Mouse (Mus musculus) forebrain, postnatal 0 days (tissue): Measurements from ENCODE around the gene Acvr2b. TPM values are rescaled to one million over a fixed set of nuclear protein-coding genes. Genes with fewer than 3 reads are reported as not detected.

Experiments
- ATAC-seq: fragments of 200-750 bp; cut with Nextera tagmentation; 2 replicates; pipeline ENCODE4 v1.8.0; 2017; ENCODE audit warnings: mild to moderate bottlenecking, moderate library complexity
- DNase-seq: peaks from one replicate; pipeline ENCODE4 v3.0.0-alpha.2; 2015
- H3K27ac ChIP-seq: fragments of 300-500 bp; sonication (generic); 2 replicates; pipeline ENCODE4 v1.5.1; 2014; ENCODE audit warnings: low read depth, mild to moderate bottlenecking, antibody characterized with exemption, low read length, moderate library complexity, mixed read lengths
- H3K27me3 ChIP-seq: fragments of 300-500 bp; sonication (generic); 2 replicates; pipeline ENCODE4 v1.6.1; 2014; ENCODE audit warnings: mild to moderate bottlenecking, low read length, mixed read lengths; ENCODE audit not compliant: insufficient read depth
- H3K36me3 ChIP-seq: fragments of 300-500 bp; sonication (generic); 2 replicates; pipeline ENCODE4 v1.6.1; 2014; ENCODE audit warnings: mild to moderate bottlenecking, moderate library complexity; ENCODE audit not compliant: insufficient read depth
- H3K4me1 ChIP-seq: fragments of 300-500 bp; sonication (generic); 2 replicates; pipeline ENCODE4 v1.6.1; 2014; ENCODE audit warnings: antibody characterized with exemption; ENCODE audit not compliant: insufficient read depth
- H3K4me2 ChIP-seq: fragments of 300-500 bp; sonication (generic); 2 replicates; pipeline ENCODE4 v1.6.1; 2014; ENCODE audit warnings: low read depth, mild to moderate bottlenecking, moderate library complexity
- H3K4me3 ChIP-seq: fragments of 300-500 bp; sonication (generic); 2 replicates; pipeline ENCODE4 v1.5.1; 2014; ENCODE audit warnings: low read depth, low read length, mixed read lengths
- H3K9ac ChIP-seq: fragments of 300-500 bp; sonication (generic); 2 replicates; pipeline ENCODE4 v1.6.1; 2014; ENCODE audit warnings: mild to moderate bottlenecking
- H3K9me3 ChIP-seq: fragments of 300-500 bp; sonication (generic); 2 replicates; pipeline ENCODE4 v1.6.1; 2016; ENCODE audit warnings: low read length
- CTCF ChIP-seq: sonication (generic); IDR thresholded peaks from 2 replicates; pipeline ENCODE4 v1.5.1; 2016; ENCODE audit warnings: antibody characterized with exemption, control low read depth, low read depth
- WGBS: fragments of 180-500 bp; shearing (Covaris S2); extraction: QIAGEN DNeasy Blood & Tissue Kit; methylation state at CpG from one replicate; pipeline ENCODE4 v1.1.7; 2014; 5-methylcytosine and 5-hydroxymethylcytosine counted together
- polyA plus RNA-seq: library from polyadenylated mRNA; unstranded; fragments of >200 nt; fragmentation: Nextera tagmentation; extraction: Ambion mirVana; gene quantifications from 2 replicates; pipeline ENCODE4 v1.2.1, GENCODE M21; 2015
- total RNA-seq: library from RNA; depleted of rRNA; stranded (reverse); fragments of >200 nt; gene quantifications from 2 replicates; pipeline ENCODE4 v1.2.3, GENCODE M21; 2014

Acvr2b gene
- total and polyA plus RNA-seq, 2 experiments from 2014 or later = 23.2 to 26.7 TPM

- no peak overlapping the region for H3K27ac ChIP-seq
- 51% methylated on average over 7 of the region's 7 CpGs for WGBS
- no peak overlapping the region for H3K9ac ChIP-seq
- no peak overlapping the region for H3K4me3 ChIP-seq
- DNase-seq (no peak), ATAC-seq (peak; percentile 72)
- peaks cover 20% of the 10 kb centered on the region for H3K36me3 ChIP-seq
- H3K9me3 ChIP-seq = no peaks in the 10 kb centered on the region
- no peaks in the 10 kb centered on the region for H3K4me1 ChIP-seq
- no peaks in the 10 kb centered on the region for H3K27me3 ChIP-seq
- TF ChIP-seq CTCF = no peak
- H3K4me2 ChIP-seq = no peak overlapping the region
These were observed 23.5 kb downstream of the Acvr2b start for GRCm38 (mm10) chr9:119425217-119425975.

- no peaks in the 10 kb centered on the region for H3K27me3 ChIP-seq
- H3K4me3 ChIP-seq = no peak overlapping the region
- TF ChIP-seq CTCF = no peak
- H3K9ac ChIP-seq = no peak overlapping the region
- no peak for ATAC-seq
- no peak for DNase-seq
- H3K36me3 ChIP-seq = peaks cover 20% of the 10 kb centered on the region
- WGBS = 86% methylated on average over 13 of the region's 13 CpGs
- no peak overlapping the region for H3K4me2 ChIP-seq
- H3K9me3 ChIP-seq = no peaks in the 10 kb centered on the region
- H3K27ac ChIP-seq = no peak overlapping the region
- H3K4me1 ChIP-seq = no peaks in the 10 kb centered on the region
These were observed 24.1 kb downstream of the Acvr2b start for GRCm38 (mm10) chr9:119425976-119426415.

- ATAC-seq = no peak
- H3K4me3 ChIP-seq = no peak overlapping the region
- H3K36me3 ChIP-seq = peaks cover 21% of the 10 kb centered on the region
- WGBS = 61% methylated on average over 7 of the region's 7 CpGs
- TF ChIP-seq CTCF = no peak
- no peak for DNase-seq
- H3K27me3 ChIP-seq = no peaks in the 10 kb centered on the region
- no peak overlapping the region for H3K9ac ChIP-seq
- no peaks in the 10 kb centered on the region for H3K9me3 ChIP-seq
- H3K4me1 ChIP-seq = no peaks in the 10 kb centered on the region
- no peak overlapping the region for H3K4me2 ChIP-seq
- no peak overlapping the region for H3K27ac ChIP-seq
These were observed 24.6 kb downstream of the Acvr2b start for GRCm38 (mm10) chr9:119426483-119426882.

- no peak overlapping the region for H3K9ac ChIP-seq
- ATAC-seq (peak; percentile 86), DNase-seq (peak; percentile 79)
- H3K9me3 ChIP-seq = no peaks in the 10 kb centered on the region
- no peaks in the 10 kb centered on the region for H3K4me1 ChIP-seq
- no peak overlapping the region for H3K27ac ChIP-seq
- H3K27me3 ChIP-seq = no peaks in the 10 kb centered on the region
- TF ChIP-seq CTCF = peak; percentile 92
- peaks cover 56% of the 10 kb centered on the region for H3K36me3 ChIP-seq
- no peak overlapping the region for H3K4me3 ChIP-seq
- H3K4me2 ChIP-seq = no peak overlapping the region
- 49% methylated on average over 7 of the region's 7 CpGs for WGBS
These were observed 28.4 kb downstream of the Acvr2b start for GRCm38 (mm10) chr9:119430311-119430710.

- H3K4me3 ChIP-seq = no peak overlapping the region
- H3K9me3 ChIP-seq = no peaks in the 10 kb centered on the region
- no peaks in the 10 kb centered on the region for H3K27me3 ChIP-seq
- no peak overlapping the region for H3K4me2 ChIP-seq
- peaks cover 57% of the 10 kb centered on the region for H3K36me3 ChIP-seq
- DNase-seq (no peak), ATAC-seq (no peak)
- TF ChIP-seq CTCF = no peak
- H3K4me1 ChIP-seq = no peaks in the 10 kb centered on the region
- H3K9ac ChIP-seq = no peak overlapping the region
- H3K27ac ChIP-seq = no peak overlapping the region
- 83% methylated on average over 2 of the region's 2 CpGs for WGBS
These were observed 33.9 kb downstream of the Acvr2b start for GRCm38 (mm10) chr9:119435855-119436254.

GRCm38 (mm10) chr9:119438065-119438464 lies 36.1 kb downstream of the Acvr2b start:
- TF ChIP-seq CTCF = no peak
- no peaks in the 10 kb centered on the region for H3K9me3 ChIP-seq
- no peak overlapping the region for H3K4me3 ChIP-seq
- DNase-seq (no peak), ATAC-seq (no peak)
- no peak overlapping the region for H3K27ac ChIP-seq
- no peak overlapping the region for H3K4me2 ChIP-seq
- no peaks in the 10 kb centered on the region for H3K27me3 ChIP-seq
- no peak overlapping the region for H3K9ac ChIP-seq
- WGBS = 92% methylated on average over 12 of the region's 12 CpGs
- H3K36me3 ChIP-seq = peaks cover 45% of the 10 kb centered on the region
- H3K4me1 ChIP-seq = no peaks in the 10 kb centered on the region

GRCm38 (mm10) chr9:119438498-119439000 lies 36.6 kb downstream of the Acvr2b start:
- H3K4me1 ChIP-seq = no peaks in the 10 kb centered on the region
- H3K36me3 ChIP-seq = peaks cover 40% of the 10 kb centered on the region
- H3K27ac ChIP-seq = no peak overlapping the region
- TF ChIP-seq CTCF = no peak
- no peaks in the 10 kb centered on the region for H3K27me3 ChIP-seq
- WGBS = 91% methylated on average over 9 of the region's 9 CpGs
- no peak overlapping the region for H3K4me2 ChIP-seq
- H3K4me3 ChIP-seq = no peak overlapping the region
- no peak overlapping the region for H3K9ac ChIP-seq
- DNase-seq = no peak
- H3K9me3 ChIP-seq = no peaks in the 10 kb centered on the region
- no peak for ATAC-seq
